Mouse (Mus musculus) spleen, adult 2 months (tissue): ENCODE measurements around the gene Cacnb2.

ENCODE experiments used
- CTCF ChIP-seq: fragments of 200-500 bp; IDR thresholded peaks from 2 replicates; pipeline ENCODE4 v1.5.1; 2011; ENCODE audit warnings: mild to moderate bottlenecking, inconsistent platforms; ENCODE audit not compliant: insufficient read depth, insufficient read length, insufficient replicate concordance; ENCODE audit errors: extremely low read depth
- POLR2A ChIP-seq: fragments of 200-500 bp; IDR thresholded peaks from 2 replicates; pipeline ENCODE4 v1.6.1; 2011; ENCODE audit warnings: low read depth, low read length, inconsistent platforms

DNA sequence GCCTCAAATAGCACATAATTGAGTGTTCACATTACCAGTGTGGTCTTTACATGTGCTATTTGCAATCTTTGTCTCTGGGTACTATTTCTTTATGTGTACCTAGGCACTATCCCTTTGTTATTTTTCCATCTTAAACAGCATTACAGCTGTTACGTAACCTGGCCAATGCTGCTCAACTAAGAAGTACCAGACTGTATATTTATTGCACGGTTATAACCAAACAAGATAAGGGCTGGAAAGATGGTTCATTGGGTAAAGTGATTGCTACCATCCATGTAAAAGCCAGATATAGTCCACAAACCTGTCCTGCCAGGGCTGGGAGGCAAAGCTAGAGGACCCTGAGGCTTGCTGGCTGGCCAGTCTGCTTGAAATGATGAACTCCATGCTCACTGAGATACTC, 251.2 kb downstream of the Cacnb2 start:
- TF ChIP-seq POLR2A (no peak), CTCF (no peak)
